8 mouse cellular contexts compared by ENCODE assay signal in the genomic region with DNA sequence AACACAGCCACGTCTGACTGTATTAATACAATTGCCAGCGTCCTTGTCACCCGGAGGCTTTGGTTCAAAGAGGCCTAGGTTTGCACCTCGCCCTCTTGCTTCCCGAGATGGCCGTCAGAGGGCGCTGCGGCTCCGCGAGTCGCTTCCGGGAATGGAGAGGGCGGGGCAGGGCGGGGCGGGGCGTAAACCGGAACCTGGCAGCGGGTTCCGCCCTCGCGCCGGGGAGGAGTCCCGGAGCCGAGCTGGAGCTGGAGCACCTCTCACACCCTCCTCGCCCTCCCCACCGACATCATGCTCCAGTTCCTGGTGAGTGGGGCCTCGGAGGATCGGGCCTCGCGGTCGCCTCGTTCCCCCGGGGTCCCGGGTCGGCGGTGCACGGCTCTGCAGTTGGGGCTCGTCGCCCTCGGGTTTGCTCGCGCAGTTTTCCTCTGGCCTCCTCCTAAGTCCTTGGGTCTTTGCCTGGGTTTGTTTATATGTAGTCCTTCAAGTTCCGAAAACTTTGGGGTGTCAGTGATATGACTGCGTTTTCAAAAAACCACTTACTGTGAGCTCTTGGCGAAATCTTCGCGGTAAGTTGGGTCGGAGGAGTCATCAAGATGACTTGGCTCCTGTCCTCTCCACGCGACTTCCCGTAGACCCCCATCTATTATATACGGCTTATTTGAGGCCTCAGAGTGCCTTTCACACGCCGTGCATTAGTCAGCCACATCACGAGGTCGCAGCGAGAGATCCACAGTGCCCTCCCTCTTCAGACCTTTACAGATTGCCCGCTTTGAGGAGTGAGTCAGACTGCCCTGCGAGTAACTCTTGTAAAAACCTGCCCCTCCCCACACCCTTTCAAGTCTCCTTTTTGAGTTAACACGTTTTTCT. TPM values are rescaled to one million over a fixed set of nuclear protein-coding genes. Genes with fewer than 3 reads are reported as not detected.
DNase-seq lines count a peak whose midpoint lies in the region; ATAC-seq and TF ChIP-seq lines count a peak whose summit lies in the region.

No protein-coding gene starts in this region.

- ATAC-seq in hematopoietic stem cell, adult 5-6 weeks (replicated peaks in 1 of 2; ENCODE audit: insufficient read depth in 1 of 2, low FRiP score in 2 of 2, low TSS enrichment in 1 of 2, low read depth in 1 of 2, poor library complexity in 2 of 2, severe bottlenecking in 2 of 2) = peak; percentile 54 to 80

- peak; percentile 89 for TF ChIP-seq POLR2A in cerebellum, adult 2 months (IDR thresholded peaks at IDR 0.05; ENCODE audit: borderline replicate concordance, insufficient read depth, low read length)

- H3K4me3 ChIP-seq in cerebellum, adult 2 months (replicated peaks; ENCODE audit: insufficient read depth, low read depth, low read length) = peak overlapping the region; percentile 69

- peak; percentile 51 for DNase-seq in MEL-GATA-1-ER (ENCODE audit: extremely low read depth, low read depth)
- peak; percentile 84 to 90 for DNase-seq in cerebellum, adult 2 months
- DNase-seq in forelimb bud, embryonic 11.5 days (ENCODE audit: low read depth, low spot score) = peak; percentile 87
- DNase-seq in layer of hippocampus, postnatal 10 days (ENCODE audit: low spot score in 2 of 2) = peak; percentile 92 to 94
- DNase-seq in lung, postnatal 10 days = peak; percentile 91
- peak; percentile 90 for DNase-seq in ovary, postnatal 36 days (ENCODE audit: low spot score)
- DNase-seq in thymus, postnatal 25 days = peak; percentile 89

- H3K27ac ChIP-seq in cerebellum, adult 2 months (ENCODE audit: insufficient read depth, low read length) = peak overlapping the region; percentile 14; the same call in 1 of the 2 replicates

- H3K4me1 ChIP-seq in cerebellum, adult 2 months (ENCODE audit: control insufficient read depth, insufficient read depth, low read length) = peaks cover 7% of the 10 kb centered on the region

- H3K27me3 ChIP-seq in cerebellum, adult 2 months (ENCODE audit: control insufficient read depth, insufficient read depth, low read length) = no peaks in the 10 kb centered on the region

- WGBS in cerebellum, adult 2 months = under 1% methylated on average over 60 of the region's 60 CpGs

- peak; percentile 64; the same call in 1 of the 2 replicates for TF ChIP-seq CTCF in cerebellum, adult 2 months (IDR thresholded peaks at IDR 0.05; ENCODE audit: borderline replicate concordance, insufficient read depth, low read depth, low read length)

RNA-seq across cellular contexts. Expression of a gene that starts 55.2 kb away (rescaled TPM):
- polyA plus RNA-seq in cerebellum, adult 2 months (2012; rRNA removed) = 4.9 and 9.8 TPM in 2 replicates
- total RNA-seq in hematopoietic stem cell, adult 5-6 weeks (2017) = not detected in 2 replicates
- total RNA-seq in layer of hippocampus, postnatal 10 days (2021) = 1 to 10 TPM; 5.7 to 6.4 TPM

Comparison
In these comparisons a context has a peak if more than half of its experiments do, and no peak if none do; other contexts are left out.
1. Peak in every context shown above with its lines: DNase-seq, ATAC-seq, H3K4me3 ChIP-seq and H3K27ac ChIP-seq.